Mouse (Mus musculus): ENCODE data around the gene Kcnab2. TPM values are rescaled to one million over a fixed set of nuclear protein-coding genes. Genes with fewer than 3 reads are reported as not detected.
A peak's percentile ranks its signal among the peaks of the same experiment; 100 is the strongest.

Gene Kcnab2
- polyA plus RNA-seq, 1 experiment from 2014 or later: 9.2 TPM

GRCm38 (mm10) chr4:152392627-152393026, 85.0 kb downstream of the Kcnab2 start:
- Histone ChIP-seq H3K4me1 (ENCODE audit: control insufficient read depth, insufficient read depth, low read length) (no peaks in the 10 kb centered on the region), H3K9ac (ENCODE audit: low read depth, low read length) (no peak overlapping the region), H3K9me3 (ENCODE audit: control insufficient read depth, low read length) (no peaks in the 10 kb centered on the region), H3K4me3 (ENCODE audit: low read depth, low read length) (no peak overlapping the region), H3K27ac (replicated peaks; ENCODE audit: low read depth, low read length) (no peak overlapping the region), H3K36me3 (ENCODE audit: control insufficient read depth, insufficient read depth, low read length) (no peaks in the 10 kb centered on the region), H3K27me3 (replicated peaks; ENCODE audit: control insufficient read depth, insufficient read depth, low read length) (no peaks in the 10 kb centered on the region), H3K4me2 (ENCODE audit: low read depth, low read length) (no peak overlapping the region)
- DNase-seq (ENCODE audit: low spot score): no peak
- no peak for ATAC-seq (ENCODE audit: low read depth)
- WGBS: 86% methylated on average over 17 of the region's 17 CpGs

GRCm38 (mm10) chr4:152392192-152392591, 85.5 kb downstream of the Kcnab2 start:
- DNase-seq (ENCODE audit: low spot score): no peak
- no peaks in the 10 kb centered on the region for H3K9me3 ChIP-seq (ENCODE audit: control insufficient read depth, low read length)
- H3K27ac ChIP-seq (replicated peaks; ENCODE audit: low read depth, low read length): no peak overlapping the region
- H3K27me3 ChIP-seq (replicated peaks; ENCODE audit: control insufficient read depth, insufficient read depth, low read length): no peaks in the 10 kb centered on the region
- no peak overlapping the region for H3K4me3 ChIP-seq (ENCODE audit: low read depth, low read length)
- H3K36me3 ChIP-seq (ENCODE audit: control insufficient read depth, insufficient read depth, low read length): no peaks in the 10 kb centered on the region
- no peak overlapping the region for H3K4me2 ChIP-seq (ENCODE audit: low read depth, low read length)
- no peaks in the 10 kb centered on the region for H3K4me1 ChIP-seq (ENCODE audit: control insufficient read depth, insufficient read depth, low read length)
- no peak overlapping the region for H3K9ac ChIP-seq (ENCODE audit: low read depth, low read length)
- WGBS: 76% methylated on average over 5 of the region's 5 CpGs
- ATAC-seq (ENCODE audit: low read depth): no peak

- H3K36me3 ChIP-seq (ENCODE audit: control insufficient read depth, insufficient read depth, low read length): no peaks in the 10 kb centered on the region
- H3K4me2 ChIP-seq (ENCODE audit: low read depth, low read length): no peak overlapping the region
- H3K27ac ChIP-seq (replicated peaks; ENCODE audit: low read depth, low read length): no peak overlapping the region
- H3K9ac ChIP-seq (ENCODE audit: low read depth, low read length): no peak overlapping the region
- ATAC-seq (ENCODE audit: low read depth) (no peak), DNase-seq (ENCODE audit: low spot score) (no peak)
- WGBS: 65% methylated on average over 13 of the region's 16 CpGs
- H3K9me3 ChIP-seq (ENCODE audit: control insufficient read depth, low read length): no peaks in the 10 kb centered on the region
- H3K4me3 ChIP-seq (ENCODE audit: low read depth, low read length): no peak overlapping the region
- no peaks in the 10 kb centered on the region for H3K27me3 ChIP-seq (replicated peaks; ENCODE audit: control insufficient read depth, insufficient read depth, low read length)
- no peaks in the 10 kb centered on the region for H3K4me1 ChIP-seq (ENCODE audit: control insufficient read depth, insufficient read depth, low read length)
Observed at GRCm38 (mm10) chr4:152385644-152386043, 92.0 kb downstream of the Kcnab2 start.

- no peak overlapping the region for H3K4me2 ChIP-seq (ENCODE audit: low read depth, low read length)
- ATAC-seq (ENCODE audit: low read depth): no peak
- H3K4me3 ChIP-seq (ENCODE audit: low read depth, low read length): no peak overlapping the region
- H3K9me3 ChIP-seq (ENCODE audit: control insufficient read depth, low read length): no peaks in the 10 kb centered on the region
- no peak overlapping the region for H3K9ac ChIP-seq (ENCODE audit: low read depth, low read length)
- no peaks in the 10 kb centered on the region for H3K27me3 ChIP-seq (replicated peaks; ENCODE audit: control insufficient read depth, insufficient read depth, low read length)
- H3K4me1 ChIP-seq (ENCODE audit: control insufficient read depth, insufficient read depth, low read length): no peaks in the 10 kb centered on the region
- no peak overlapping the region for H3K27ac ChIP-seq (replicated peaks; ENCODE audit: low read depth, low read length)
- DNase-seq (ENCODE audit: low spot score): no peak
- 83% methylated on average over 16 of the region's 17 CpGs for WGBS
- H3K36me3 ChIP-seq (ENCODE audit: control insufficient read depth, insufficient read depth, low read length): no peaks in the 10 kb centered on the region
Observed at GRCm38 (mm10) chr4:152382528-152383252, 95.0 kb downstream of the Kcnab2 start.

- Histone ChIP-seq H3K4me3 (ENCODE audit: low read depth, low read length) (no peak overlapping the region), H3K9ac (ENCODE audit: low read depth, low read length) (no peak overlapping the region), H3K27me3 (replicated peaks; ENCODE audit: control insufficient read depth, insufficient read depth, low read length) (peaks cover 10% of the 10 kb centered on the region), H3K4me2 (ENCODE audit: low read depth, low read length) (no peak overlapping the region), H3K9me3 (ENCODE audit: control insufficient read depth, low read length) (no peaks in the 10 kb centered on the region), H3K4me1 (ENCODE audit: control insufficient read depth, insufficient read depth, low read length) (peaks cover 6% of the 10 kb centered on the region; the same call in 1 of the 2 replicates), H3K36me3 (ENCODE audit: control insufficient read depth, insufficient read depth, low read length) (no peaks in the 10 kb centered on the region), H3K27ac (replicated peaks; ENCODE audit: low read depth, low read length) (no peak overlapping the region)
- DNase-seq (ENCODE audit: low spot score): no peak
- 66% methylated on average over 7 of the region's 7 CpGs for WGBS
- no peak for ATAC-seq (ENCODE audit: low read depth)
Observed at GRCm38 (mm10) chr4:152365228-152365627, 112.4 kb downstream of the Kcnab2 start.

GRCm38 (mm10) chr4:152362180-152362579, 115.5 kb downstream of the Kcnab2 start:
- Histone ChIP-seq H3K4me3 (ENCODE audit: low read depth, low read length) (no peak overlapping the region), H3K27ac (replicated peaks; ENCODE audit: low read depth, low read length) (no peak overlapping the region), H3K4me2 (ENCODE audit: low read depth, low read length) (no peak overlapping the region), H3K4me1 (ENCODE audit: control insufficient read depth, insufficient read depth, low read length) (peaks cover 6% of the 10 kb centered on the region; the same call in 1 of the 2 replicates), H3K36me3 (ENCODE audit: control insufficient read depth, insufficient read depth, low read length) (no peaks in the 10 kb centered on the region), H3K9me3 (ENCODE audit: control insufficient read depth, low read length) (no peaks in the 10 kb centered on the region), H3K27me3 (replicated peaks; ENCODE audit: control insufficient read depth, insufficient read depth, low read length) (peaks cover 13% of the 10 kb centered on the region), H3K9ac (ENCODE audit: low read depth, low read length) (no peak overlapping the region)
- DNase-seq (ENCODE audit: low spot score) (no peak), ATAC-seq (ENCODE audit: low read depth) (no peak)
- 61% methylated on average over 9 of the region's 9 CpGs for WGBS

GRCm38 (mm10) chr4:152360855-152361254, 116.8 kb downstream of the Kcnab2 start:
- Histone ChIP-seq H3K9ac (ENCODE audit: low read depth, low read length) (no peak overlapping the region), H3K9me3 (ENCODE audit: control insufficient read depth, low read length) (no peaks in the 10 kb centered on the region), H3K4me2 (ENCODE audit: low read depth, low read length) (peak overlapping the region; percentile 38), H3K27ac (replicated peaks; ENCODE audit: low read depth, low read length) (no peak overlapping the region), H3K4me1 (ENCODE audit: control insufficient read depth, insufficient read depth, low read length) (peaks cover 6% of the 10 kb centered on the region; the same call in 1 of the 2 replicates), H3K4me3 (ENCODE audit: low read depth, low read length) (0 out of 2 replicates have a peak overlapping the region, but pooled peaks have one; percentile 3), H3K27me3 (replicated peaks; ENCODE audit: control insufficient read depth, insufficient read depth, low read length) (peaks cover 13% of the 10 kb centered on the region), H3K36me3 (ENCODE audit: control insufficient read depth, insufficient read depth, low read length) (no peaks in the 10 kb centered on the region)
- 2% methylated on average over 14 of the region's 24 CpGs for WGBS
- peak; percentile 76 for DNase-seq (ENCODE audit: low spot score)
- ATAC-seq (ENCODE audit: low read depth): peak; percentile 80

GRCm38 (mm10) chr4:152359700-152360099, 118.0 kb downstream of the Kcnab2 start:
- Histone ChIP-seq H3K27ac (replicated peaks; ENCODE audit: low read depth, low read length) (no peak overlapping the region), H3K4me1 (ENCODE audit: control insufficient read depth, insufficient read depth, low read length) (peaks cover 6% of the 10 kb centered on the region; the same call in 1 of the 2 replicates), H3K27me3 (replicated peaks; ENCODE audit: control insufficient read depth, insufficient read depth, low read length) (peaks cover 13% of the 10 kb centered on the region), H3K36me3 (ENCODE audit: control insufficient read depth, insufficient read depth, low read length) (no peaks in the 10 kb centered on the region), H3K4me3 (ENCODE audit: low read depth, low read length) (no peak overlapping the region), H3K9me3 (ENCODE audit: control insufficient read depth, low read length) (no peaks in the 10 kb centered on the region), H3K9ac (ENCODE audit: low read depth, low read length) (no peak overlapping the region), H3K4me2 (ENCODE audit: low read depth, low read length) (no peak overlapping the region)
- ATAC-seq (ENCODE audit: low read depth): no peak
- 6% methylated on average over 10 of the region's 11 CpGs for WGBS
- DNase-seq (ENCODE audit: low spot score): no peak

GRCm38 (mm10) chr4:152355672-152356071, 122.0 kb downstream of the Kcnab2 start:
- WGBS: 67% methylated on average over 7 of the region's 7 CpGs
- peaks cover 2% of the 10 kb centered on the region; the same call in 1 of the 2 replicates for H3K4me1 ChIP-seq (ENCODE audit: control insufficient read depth, insufficient read depth, low read length)
- no peaks in the 10 kb centered on the region for H3K36me3 ChIP-seq (ENCODE audit: control insufficient read depth, insufficient read depth, low read length)
- no peak overlapping the region for H3K27ac ChIP-seq (replicated peaks; ENCODE audit: low read depth, low read length)
- DNase-seq (ENCODE audit: low spot score): no peak
- no peak overlapping the region for H3K4me2 ChIP-seq (ENCODE audit: low read depth, low read length)
- no peaks in the 10 kb centered on the region for H3K9me3 ChIP-seq (ENCODE audit: control insufficient read depth, low read length)
- H3K27me3 ChIP-seq (replicated peaks; ENCODE audit: control insufficient read depth, insufficient read depth, low read length): peaks cover 17% of the 10 kb centered on the region
- no peak for ATAC-seq (ENCODE audit: low read depth)
- no peak overlapping the region for H3K9ac ChIP-seq (ENCODE audit: low read depth, low read length)
- no peak overlapping the region for H3K4me3 ChIP-seq (ENCODE audit: low read depth, low read length)
